Comparison of ENCODE assay signal across 22 mouse cellular contexts in the genomic region with DNA sequence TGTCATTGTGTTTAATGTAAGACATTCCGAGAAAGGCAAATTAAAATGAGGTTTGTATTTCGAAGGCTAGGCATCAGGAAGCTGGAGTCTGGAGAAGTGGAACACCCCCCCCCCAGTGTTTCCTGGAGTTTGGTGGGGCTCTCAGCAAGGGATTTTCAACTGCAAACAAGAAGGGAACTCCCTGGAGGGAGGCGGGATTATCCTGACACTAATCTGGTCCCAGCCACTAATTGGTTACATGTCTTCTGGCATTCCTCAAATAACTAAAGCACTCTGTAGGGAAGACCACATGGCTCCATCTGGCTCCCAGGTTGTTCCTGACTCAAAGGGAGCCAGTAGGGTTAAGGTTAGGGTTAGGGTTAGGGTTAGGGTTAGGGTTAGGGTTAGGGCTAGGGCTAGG. TPM values are rescaled to one million over a fixed set of nuclear protein-coding genes. Genes with fewer than 3 reads are reported as not detected.
DNase-seq lines count a peak whose midpoint lies in the region; ATAC-seq and TF ChIP-seq lines count a peak whose summit lies in the region.
"Had no signal": no experiment of that assay in that cellular context is flagged by ENCODE, and none has a peak within 500 bp of the region (broad histone marks: within the 10 kb centered on the region; RNA-seq: fewer than 3 reads in every experiment).

No protein-coding gene starts in this region.

- DNase-seq in embryo, embryonic 10.5 days (ENCODE audit: low spot score), result peak; percentile 37
- DNase-seq in embryo, embryonic 9.5 days (ENCODE audit: extremely low spot score), result no peak
- DNase-seq in limb, embryonic 11.5 days (ENCODE audit: low spot score), result peak; percentile 20
- no peak for DNase-seq in limb, embryonic 10.5 days (ENCODE audit: low spot score)
- peak; percentile 56 for DNase-seq in embryonic facial prominence, embryonic 11.5 days (ENCODE audit: low spot score)
- DNase-seq in retina, postnatal 1 day, result peak; percentile 68
- DNase-seq in kidney, adult 18-20 months, result no peak
- no peak for DNase-seq in gastrocnemius, adult 2 months
- DNase-seq: adrenal gland, adult 2 months; adrenal gland, postnatal 25 days; cerebellum, adult 18-20 months; cerebellum, adult 9-11 months; cerebellum, postnatal 36 days; forebrain, postnatal 0 days; gastrocnemius, postnatal 36 days; heart, adult 18-20 months; heart, postnatal 10 days had no signal

- no peak overlapping the region for H3K27ac ChIP-seq in limb, embryonic 11.5 days (replicated peaks; ENCODE audit: low read depth, low read length)
- no peak overlapping the region for H3K27ac ChIP-seq in limb, embryonic 10.5 days
- H3K27ac ChIP-seq in embryonic facial prominence, embryonic 11.5 days (replicated peaks; ENCODE audit: low read depth, low read length), result no peak overlapping the region
- no peak overlapping the region for H3K27ac ChIP-seq in gastrocnemius, adult 2 months
- H3K27ac ChIP-seq: heart, embryonic 10.5 days; hindbrain, embryonic 14.5 days had no signal

- 35% methylated on average over 3 of the region's 3 CpGs for WGBS in limb, embryonic 11.5 days
- 63% methylated on average over 3 of the region's 3 CpGs for WGBS in limb, embryonic 10.5 days
- 29% methylated on average over 3 of the region's 3 CpGs for WGBS in embryonic facial prominence, embryonic 11.5 days

- H3K4me2 ChIP-seq in limb, embryonic 11.5 days (ENCODE audit: low read depth, severe bottlenecking), result no peak overlapping the region
- no peak overlapping the region for H3K4me2 ChIP-seq in embryonic facial prominence, embryonic 11.5 days (ENCODE audit: low read depth, low read length)
- H3K4me2 ChIP-seq: hindbrain, embryonic 14.5 days had no signal

- intact Hi-C loops in gastrocnemius, adult 2 months (cut with DNase I), result loop anchor here (5.0 kb wide), 2 partner anchors 160 to 430 kb away; no protein-coding TSS in a partner anchor

- no peaks in the 10 kb centered on the region for H3K9me3 ChIP-seq in limb, embryonic 11.5 days (ENCODE audit: control insufficient read depth, low read length)
- H3K9me3 ChIP-seq in limb, embryonic 10.5 days (replicated peaks), result no peaks in the 10 kb centered on the region
- no peaks in the 10 kb centered on the region for H3K9me3 ChIP-seq in embryonic facial prominence, embryonic 11.5 days (replicated peaks; ENCODE audit: control insufficient read depth, low read length)
- H3K9me3 ChIP-seq: heart, embryonic 10.5 days had no signal

- H3K27me3 ChIP-seq in limb, embryonic 11.5 days (ENCODE audit: control insufficient read depth, insufficient read depth, low read length), result no peaks in the 10 kb centered on the region
- H3K27me3 ChIP-seq in limb, embryonic 10.5 days (ENCODE audit: low read depth, poor library complexity, severe bottlenecking), result peaks cover 8% of the 10 kb centered on the region
- no peaks in the 10 kb centered on the region for H3K27me3 ChIP-seq in embryonic facial prominence, embryonic 11.5 days (ENCODE audit: control insufficient read depth, insufficient read depth, low read length)
- H3K27me3 ChIP-seq: Patski had no signal

- no peak for TF ChIP-seq CTCF in gastrocnemius, adult 2 months (IDR thresholded peaks at IDR 0.05)

- H3K4me3 ChIP-seq in limb, embryonic 11.5 days (ENCODE audit: low read depth, low read length), result no peak overlapping the region
- no peak overlapping the region for H3K4me3 ChIP-seq in limb, embryonic 10.5 days
- H3K4me3 ChIP-seq in embryonic facial prominence, embryonic 11.5 days (ENCODE audit: low read depth, low read length), result no peak overlapping the region
- no peak overlapping the region for H3K4me3 ChIP-seq in gastrocnemius, adult 2 months
- H3K4me3 ChIP-seq: heart, embryonic 10.5 days had no signal

- H3K4me1 ChIP-seq in limb, embryonic 11.5 days (ENCODE audit: control insufficient read depth, insufficient read depth, low read length), result no peaks in the 10 kb centered on the region
- peaks cover 49% of the 10 kb centered on the region for H3K4me1 ChIP-seq in limb, embryonic 10.5 days
- H3K4me1 ChIP-seq in embryonic facial prominence, embryonic 11.5 days (ENCODE audit: control insufficient read depth, insufficient read depth, low read length), result no peaks in the 10 kb centered on the region; the same call in none of the 2 replicates

- H3K9ac ChIP-seq in limb, embryonic 11.5 days (ENCODE audit: low read length), result no peak overlapping the region
- no peak overlapping the region for H3K9ac ChIP-seq in embryonic facial prominence, embryonic 11.5 days (replicated peaks; ENCODE audit: low read length)
- H3K9ac ChIP-seq: forebrain, postnatal 0 days; hindbrain, embryonic 14.5 days had no signal

- ATAC-seq in limb, embryonic 11.5 days (ENCODE audit: insufficient number of reproducible peaks, low FRiP score, low TSS enrichment, low read depth), result no peak
- no peak; the same call in 1 of the 2 replicates for ATAC-seq in embryonic facial prominence, embryonic 11.5 days (replicated peaks; ENCODE audit: insufficient number of reproducible peaks, low FRiP score, low TSS enrichment, low read depth)
- ATAC-seq: forebrain, postnatal 0 days; intestine, postnatal 0 days; Patski had no signal

- H3K36me3 ChIP-seq in limb, embryonic 11.5 days (ENCODE audit: control insufficient read depth, insufficient read depth, low read length), result no peaks in the 10 kb centered on the region
- H3K36me3 ChIP-seq in limb, embryonic 10.5 days, result no peaks in the 10 kb centered on the region
- H3K36me3 ChIP-seq in embryonic facial prominence, embryonic 11.5 days (replicated peaks; ENCODE audit: control insufficient read depth, insufficient read depth, low read depth, low read length), result no peaks in the 10 kb centered on the region
- H3K36me3 ChIP-seq: heart, embryonic 10.5 days had no signal

RNA-seq across cellular contexts. Expression of gene Tril, which starts 23.8 kb away (rescaled TPM):
- polyA plus RNA-seq in limb, embryonic 11.5 days (2014; fragmentation: Nextera tagmentation; extraction: Ambion mirVana), result 48.1 and 62.8 TPM in 2 replicates
- 86.9 and 97.3 TPM in 2 replicates for polyA plus RNA-seq in limb, embryonic 10.5 days (2016; fragmentation: Nextera tagmentation; extraction: Ambion mirVana)
- 36.0 and 39.7 TPM in 2 replicates for polyA plus RNA-seq in embryonic facial prominence, embryonic 11.5 days (2014; fragmentation: Nextera tagmentation; extraction: Ambion mirVana)
- 1 to 10 TPM; 1.3 to 2.2 TPM for total RNA-seq in gastrocnemius, adult 2 months (2021)
- total RNA-seq: MEL had no signal

Comparison
In these comparisons a context has a peak if more than half of its experiments do, and no peak if none do; other contexts are left out.
1. DNase-seq: peak in embryo, embryonic 10.5 days (single experiment), limb, embryonic 11.5 days (single experiment), embryonic facial prominence, embryonic 11.5 days (single experiment) and retina, postnatal 1 day (single experiment); none in embryo, embryonic 9.5 days (single experiment), limb, embryonic 10.5 days (single experiment), kidney, adult 18-20 months (single experiment) and gastrocnemius, adult 2 months (single experiment).